Mouse (Mus musculus) MEL (cell line): ENCODE measurements around the gene Pde8a.

Source experiments
- CHD2 ChIP-seq: IDR thresholded peaks from 2 replicates; pipeline ENCODE4 v1.6.1; 2011; ENCODE audit warnings: low read length, improper control_type of control experiment
- CTCF ChIP-seq, 3 experiments: IDR thresholded peaks in 2 of 3; conservative IDR thresholded peaks in 1 of 3; 2 replicates each; pipeline ENCODE4 v1.5.1; 2011 to 2012; ENCODE audit warnings: low read length in 3 of 3, low read depth in 2 of 3, mild to moderate bottlenecking in 2 of 3, improper control_type of control experiment in 1 of 3, inconsistent platforms in 1 of 3, mixed read lengths in 1 of 3, moderate library complexity in 1 of 3; ENCODE audit not compliant: control insufficient read depth in 1 of 3, insufficient read depth in 1 of 3, poor library complexity in 1 of 3, severe bottlenecking in 1 of 3
- GABPA ChIP-seq: IDR thresholded peaks from 2 replicates; pipeline ENCODE4 v1.6.1; 2012; ENCODE audit warnings: low read depth, mild to moderate bottlenecking, inconsistent platforms, low read length, improper control_type of control experiment, moderate library complexity
- GATA1 ChIP-seq: IDR thresholded peaks from 2 replicates; pipeline ENCODE4 v1.6.1; 2011; ENCODE audit warnings: low read depth, low read length, improper control_type of control experiment
- MEF2A ChIP-seq: IDR thresholded peaks from 2 replicates; pipeline ENCODE4 v1.6.1; 2014; ENCODE audit warnings: low read depth, mild to moderate bottlenecking, inconsistent platforms, low read length, improper control_type of control experiment; ENCODE audit not compliant: poor library complexity, insufficient replicate concordance, severe bottlenecking; ENCODE audit errors: extremely low read depth
- NELFE ChIP-seq: IDR thresholded peaks from 2 replicates; pipeline ENCODE4 v1.6.1; 2011; ENCODE audit warnings: low read depth, low read length, improper control_type of control experiment
- POLR2A ChIP-seq, 2 experiments: IDR thresholded peaks; 2 replicates each; pipeline ENCODE4 v1.6.1; 2011 to 2012; ENCODE audit warnings: low read length in 2 of 2, mild to moderate bottlenecking in 2 of 2, control low read depth in 1 of 2, improper control_type of control experiment in 1 of 2, low read depth in 1 of 2, moderate library complexity in 1 of 2; ENCODE audit not compliant: control insufficient read depth in 1 of 2, insufficient read depth in 1 of 2, poor library complexity in 1 of 2
- POLR2AphosphoS2 ChIP-seq: IDR thresholded peaks from 2 replicates; pipeline ENCODE4 v1.6.1; 2011; ENCODE audit warnings: low read length, improper control_type of control experiment
- POLR2AphosphoS5 ChIP-seq: IDR thresholded peaks from 2 replicates; pipeline ENCODE4 v1.6.1; 2012; ENCODE audit warnings: low read depth, borderline replicate concordance, mild to moderate bottlenecking, inconsistent platforms, low read length, moderate library complexity, mixed read lengths
- TAL1 ChIP-seq: IDR thresholded peaks from 2 replicates; pipeline ENCODE4 v1.6.1; 2012; ENCODE audit warnings: mild to moderate bottlenecking, inconsistent platforms, low read length, moderate library complexity, mixed read lengths
- UBTF ChIP-seq: IDR thresholded peaks from 2 replicates; pipeline ENCODE4 v1.6.1; 2012; ENCODE audit warnings: low read depth, mild to moderate bottlenecking, inconsistent platforms, low read length, improper control_type of control experiment, moderate library complexity, borderline replicate concordance; ENCODE audit not compliant: insufficient read depth
- USF2 ChIP-seq, 2 experiments: IDR thresholded peaks; 2 replicates each; pipeline ENCODE4 v1.6.1; 2011 to 2012; ENCODE audit warnings: improper control_type of control experiment in 2 of 2, low read length in 2 of 2, borderline replicate concordance in 1 of 2, inconsistent platforms in 1 of 2, low read depth in 1 of 2, mild to moderate bottlenecking in 1 of 2; ENCODE audit not compliant: insufficient read depth in 1 of 2
- ZMIZ1 ChIP-seq: IDR thresholded peaks from 2 replicates; pipeline ENCODE4 v1.6.1; 2012; ENCODE audit warnings: low read depth, mild to moderate bottlenecking, inconsistent platforms, low read length, improper control_type of control experiment, moderate library complexity

DNA sequence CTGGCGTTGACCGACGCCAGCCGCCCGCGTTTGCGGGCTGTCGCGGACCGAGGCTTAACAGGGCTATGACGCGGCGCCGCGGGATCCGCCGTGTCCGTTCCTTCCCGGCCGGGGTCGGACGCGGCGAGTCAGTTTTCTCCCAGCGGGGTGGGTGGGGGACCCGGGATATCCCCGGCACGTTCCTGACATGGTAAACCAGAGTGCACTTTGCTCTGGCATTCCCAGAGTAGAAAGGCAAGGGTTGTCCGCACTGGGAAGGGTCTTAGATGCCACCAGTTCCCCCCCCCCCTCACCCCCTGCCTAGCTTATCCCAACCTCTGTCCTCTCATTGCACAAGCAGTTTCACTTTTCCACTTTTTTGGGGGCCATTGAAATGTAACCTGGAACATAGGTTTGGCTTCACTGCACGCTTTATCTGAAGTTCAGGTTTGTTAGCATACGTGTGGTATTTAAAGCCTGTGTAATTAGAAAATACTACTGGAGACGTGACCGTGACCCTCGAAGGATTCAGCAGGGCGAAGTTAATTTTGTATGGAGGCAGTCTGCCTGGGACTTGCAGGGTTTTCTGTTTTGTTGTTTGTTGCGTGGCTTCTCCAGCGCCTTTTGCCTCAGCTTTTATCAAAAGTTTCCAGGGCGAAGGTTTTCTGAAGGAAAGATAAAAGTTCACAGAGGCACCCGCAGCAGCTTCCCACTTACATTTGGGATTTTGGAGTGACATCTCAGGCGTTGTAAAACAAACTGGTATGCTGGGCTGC is 934 bp downstream of the Pde8a start:
- TF ChIP-seq MEF2A = no peak
- TF ChIP-seq GATA1 = no peak
- TF ChIP-seq USF2 (IDR thresholded peaks at IDR 0.05; ENCODE audit: borderline replicate concordance in 1 of 2, insufficient read depth in 1 of 2, low read depth in 1 of 2, low read length in 2 of 2) = no peak
- no peak for TF ChIP-seq CTCF (IDR thresholded peaks at IDR 0.05 in 2 of 3, conservative IDR thresholded peaks at IDR 0.05 in 1 of 3; ENCODE audit: control insufficient read depth in 1 of 3, insufficient read depth in 1 of 3, low read depth in 2 of 3, low read length in 3 of 3, poor library complexity in 1 of 3, severe bottlenecking in 1 of 3)
- TF ChIP-seq POLR2AphosphoS5 = no peak
- no peak for TF ChIP-seq POLR2A (IDR thresholded peaks at IDR 0.05; ENCODE audit: control insufficient read depth in 1 of 2, insufficient read depth in 1 of 2, low read depth in 1 of 2, low read length in 2 of 2, poor library complexity in 1 of 2)
- TF ChIP-seq POLR2AphosphoS2 = no peak
- no peak for TF ChIP-seq GABPA
- TF ChIP-seq TAL1 = no peak
- no peak for TF ChIP-seq NELFE
- TF ChIP-seq ZMIZ1 = no peak
- TF ChIP-seq CHD2 = no peak
- no peak for TF ChIP-seq UBTF
